Mouse (Mus musculus) thymus, adult 2 months (tissue): Measurements from ENCODE around the gene Gpat3. TPM values are rescaled to one million over a fixed set of nuclear protein-coding genes. Genes with fewer than 3 reads are reported as not detected.

ENCODE experiments used
- DNase-seq: peaks from one replicate; pipeline ENCODE4 v3.0.0; 2021
- H3K27ac ChIP-seq: fragments of 200-500 bp; 2 replicates; pipeline ENCODE4 v1.5.1; 2012; ENCODE audit warnings: low read length, control low read depth; ENCODE audit not compliant: control insufficient read depth, insufficient read depth
- H3K27me3 ChIP-seq: fragments of 200-500 bp; 2 replicates; pipeline ENCODE4 v1.6.1; 2012; ENCODE audit warnings: mild to moderate bottlenecking, low read length, moderate library complexity, mixed read lengths; ENCODE audit not compliant: control insufficient read depth, insufficient read depth
- H3K36me3 ChIP-seq: fragments of 200-500 bp; 2 replicates; pipeline ENCODE4 v1.6.1; 2012; ENCODE audit warnings: mild to moderate bottlenecking, low read length, moderate library complexity; ENCODE audit not compliant: control insufficient read depth, insufficient read depth
- H3K4me1 ChIP-seq: fragments of 200-500 bp; replicated peaks from 2 replicates; pipeline ENCODE4 v1.6.1; 2012; ENCODE audit warnings: low read length; ENCODE audit not compliant: control insufficient read depth, insufficient read depth
- H3K4me3 ChIP-seq: fragments of 200-500 bp; 2 replicates; pipeline ENCODE4 v1.5.1; 2012; ENCODE audit warnings: mild to moderate bottlenecking, low read length, control low read depth, moderate library complexity; ENCODE audit not compliant: control insufficient read depth, insufficient read depth
- CTCF ChIP-seq: fragments of 200-500 bp; IDR thresholded peaks from 2 replicates; pipeline ENCODE4 v1.5.1; 2012; ENCODE audit warnings: mild to moderate bottlenecking, control low read depth, low read length, moderate library complexity, borderline replicate concordance; ENCODE audit not compliant: control insufficient read depth, poor library complexity, insufficient read depth; ENCODE audit errors: extremely low read depth
- POLR2A ChIP-seq: fragments of 200-500 bp; IDR thresholded peaks from 2 replicates; pipeline ENCODE4 v1.6.1; 2012; ENCODE audit warnings: mild to moderate bottlenecking, low read length, control low read depth, moderate library complexity; ENCODE audit not compliant: control insufficient read depth, poor library complexity, insufficient read depth; ENCODE audit errors: extremely low read depth
- WGBS: fragments of 180-500 bp; shearing (Covaris S2); methylation state at CpG from one replicate; pipeline ENCODE4 v1.1.7; 2018; 5-methylcytosine and 5-hydroxymethylcytosine counted together
- polyA plus RNA-seq: library from polyadenylated mRNA; depleted of rRNA; stranded (reverse); fragments of >200 nt; gene quantifications from 2 replicates; pipeline ENCODE4 v1.2.3, GENCODE M21; 2012

The Gpat3 gene
- polyA plus RNA-seq, 1 experiment: 1.6 TPM

GRCm38 (mm10) chr5:100822826-100823225, 22.7 kb upstream of the Gpat3 start:
- WGBS: 38% methylated on average over 7 of the region's 7 CpGs
- H3K27ac ChIP-seq: no peak overlapping the region
- TF ChIP-seq POLR2A (no peak), CTCF (no peak)
- H3K4me1 ChIP-seq: peaks cover 15% of the 10 kb centered on the region
- H3K36me3 ChIP-seq: no peaks in the 10 kb centered on the region
- H3K27me3 ChIP-seq: no peaks in the 10 kb centered on the region
- DNase-seq: peak; percentile 34
- H3K4me3 ChIP-seq: no peak overlapping the region

GRCm38 (mm10) chr5:100825975-100826374, 19.5 kb upstream of the Gpat3 start:
- DNase-seq: peak; percentile 29
- WGBS: 15% methylated on average over 2 of the region's 2 CpGs

GRCm38 (mm10) chr5:100826531-100826930, 19.0 kb upstream of the Gpat3 start:
- no peak for DNase-seq
- no peaks in the 10 kb centered on the region for H3K27me3 ChIP-seq
- peaks cover 15% of the 10 kb centered on the region for H3K4me1 ChIP-seq
- H3K4me3 ChIP-seq: no peak overlapping the region
- TF ChIP-seq POLR2A (no peak), CTCF (no peak)
- 50% methylated on average over 7 of the region's 7 CpGs for WGBS
- no peaks in the 10 kb centered on the region for H3K36me3 ChIP-seq
- peak overlapping the region; percentile 71; the same call in 1 of the 2 replicates for H3K27ac ChIP-seq

More at GRCm38 (mm10) chr5:100825975-100826374, 19.5 kb upstream of the Gpat3 start:
- Histone ChIP-seq H3K27ac (peak overlapping the region; percentile 71; the same call in 1 of the 2 replicates), H3K4me1 (peaks cover 15% of the 10 kb centered on the region), H3K4me3 (no peak overlapping the region), H3K27me3 (no peaks in the 10 kb centered on the region), H3K36me3 (no peaks in the 10 kb centered on the region)
- TF ChIP-seq POLR2A (no peak), CTCF (no peak)

- WGBS: 74% methylated on average over 3 of the region's 3 CpGs
- Histone ChIP-seq H3K27me3 (no peaks in the 10 kb centered on the region), H3K36me3 (no peaks in the 10 kb centered on the region), H3K27ac (no peak overlapping the region), H3K4me1 (peaks cover 15% of the 10 kb centered on the region), H3K4me3 (no peak overlapping the region)
- DNase-seq: no peak
- no peak for TF ChIP-seq CTCF
- TF ChIP-seq POLR2A: no peak
Measured at GRCm38 (mm10) chr5:100828701-100829100, 16.8 kb upstream of the Gpat3 start.

- H3K4me3 ChIP-seq: no peak overlapping the region
- H3K27ac ChIP-seq: no peak overlapping the region
- 97% methylated on average over 3 of the region's 3 CpGs for WGBS
- TF ChIP-seq POLR2A: no peak
- no peak for TF ChIP-seq CTCF
- H3K36me3 ChIP-seq: no peaks in the 10 kb centered on the region
- H3K4me1 ChIP-seq: no peaks in the 10 kb centered on the region; the same call in 1 of the 2 replicates
- DNase-seq: no peak
- no peaks in the 10 kb centered on the region for H3K27me3 ChIP-seq
Measured at GRCm38 (mm10) chr5:100832680-100833079, 12.8 kb upstream of the Gpat3 start.

- H3K27ac ChIP-seq: no peak overlapping the region
- H3K36me3 ChIP-seq: no peaks in the 10 kb centered on the region
- H3K4me1 ChIP-seq: no peaks in the 10 kb centered on the region; the same call in 1 of the 2 replicates
- WGBS: 97% methylated on average over 2 of the region's 2 CpGs
- H3K27me3 ChIP-seq: no peaks in the 10 kb centered on the region
- no peak for DNase-seq
- TF ChIP-seq CTCF: no peak
- no peak overlapping the region for H3K4me3 ChIP-seq
Measured at GRCm38 (mm10) chr5:100833841-100834240, 11.7 kb upstream of the Gpat3 start.

GRCm38 (mm10) chr5:100835862-100836538, 9.5 kb upstream of the Gpat3 start:
- WGBS: 74% methylated on average over 9 of the region's 9 CpGs
- Histone ChIP-seq H3K36me3 (no peaks in the 10 kb centered on the region), H3K27ac (no peak overlapping the region), H3K4me3 (no peak overlapping the region), H3K4me1 (no peaks in the 10 kb centered on the region; the same call in 1 of the 2 replicates), H3K27me3 (no peaks in the 10 kb centered on the region)
- TF ChIP-seq CTCF (no peak), POLR2A (no peak)
- DNase-seq: no peak
